Mouse (Mus musculus): ENCODE measurements around the gene Cfap20. TPM values are rescaled to one million over a fixed set of nuclear protein-coding genes. Genes with fewer than 3 reads are reported as not detected.

The Cfap20 gene
- 145 and 147 TPM in 2 replicates for polyA plus RNA-seq (2014; fragmentation: Nextera tagmentation; extraction: Ambion mirVana)

DNA sequence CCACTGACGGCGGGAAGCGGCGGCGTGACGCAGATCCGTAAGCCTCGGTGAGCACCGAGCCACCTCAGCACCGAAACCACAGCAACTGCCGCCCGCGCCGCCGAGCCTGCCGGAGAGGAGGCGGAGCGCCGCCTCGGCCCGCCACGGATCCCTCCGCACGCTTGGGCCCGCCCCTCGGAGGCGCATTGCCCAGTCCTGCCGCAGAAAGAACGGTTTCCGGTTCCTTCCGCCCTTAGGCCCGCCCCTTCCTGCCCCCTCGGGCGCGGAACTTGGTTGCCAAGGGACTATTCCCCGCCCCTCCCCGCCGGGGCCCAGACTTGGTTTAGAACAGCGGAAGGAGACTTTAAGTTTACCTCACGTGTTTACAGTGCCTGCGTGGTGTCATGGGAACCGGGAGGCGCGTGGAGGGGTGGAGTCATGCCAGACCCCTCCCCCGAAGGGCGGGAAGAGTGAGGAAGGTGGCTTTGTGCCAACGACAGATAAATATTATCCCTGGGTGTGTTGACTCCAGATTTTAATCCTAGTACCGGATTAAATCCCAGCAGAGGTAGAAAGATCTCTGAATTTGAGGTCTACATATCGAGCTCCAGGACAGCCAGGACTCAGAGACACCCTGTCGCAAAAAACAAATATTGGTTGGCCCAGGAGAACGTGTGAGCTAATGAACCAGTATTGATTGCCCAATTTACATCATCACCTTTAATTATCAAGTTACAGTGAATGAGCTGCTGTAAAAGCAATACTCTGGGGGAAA is at the start of gene Cfap20:
Gene Cfap20, minus strand, starts transcription at position 184 of the 754 bp plus-strand sequence.
- H3K9me3 ChIP-seq (ENCODE audit: control insufficient read depth, low read length): no peaks in the 10 kb centered on the region
- WGBS: 1% methylated on average over 47 of the region's 51 CpGs
- H3K27me3 ChIP-seq (ENCODE audit: control insufficient read depth, insufficient read depth, low read length): no peaks in the 10 kb centered on the region
- peaks cover 13% of the 10 kb centered on the region; the same call in 1 of the 2 replicates for H3K4me1 ChIP-seq (replicated peaks; ENCODE audit: control insufficient read depth, insufficient read depth, low read length)
- H3K36me3 ChIP-seq (ENCODE audit: control insufficient read depth, insufficient read depth, low read length): no peaks in the 10 kb centered on the region
- DNase-seq (ENCODE audit: low spot score): peak; percentile 100
- H3K4me2 ChIP-seq (ENCODE audit: low read depth, low read length, severe bottlenecking): peak within 1 kb of the TSS; percentile 87
- peak within 1 kb of the TSS; percentile 83 for H3K4me3 ChIP-seq (ENCODE audit: low read depth, low read length)
- H3K27ac ChIP-seq (ENCODE audit: low read depth, low read length): peak within 1 kb of the TSS; percentile 82
- peak within 1 kb of the TSS; percentile 85 for H3K9ac ChIP-seq (ENCODE audit: low read length)
- ATAC-seq (replicated peaks; ENCODE audit: low FRiP score): peak; percentile 97

DNA sequence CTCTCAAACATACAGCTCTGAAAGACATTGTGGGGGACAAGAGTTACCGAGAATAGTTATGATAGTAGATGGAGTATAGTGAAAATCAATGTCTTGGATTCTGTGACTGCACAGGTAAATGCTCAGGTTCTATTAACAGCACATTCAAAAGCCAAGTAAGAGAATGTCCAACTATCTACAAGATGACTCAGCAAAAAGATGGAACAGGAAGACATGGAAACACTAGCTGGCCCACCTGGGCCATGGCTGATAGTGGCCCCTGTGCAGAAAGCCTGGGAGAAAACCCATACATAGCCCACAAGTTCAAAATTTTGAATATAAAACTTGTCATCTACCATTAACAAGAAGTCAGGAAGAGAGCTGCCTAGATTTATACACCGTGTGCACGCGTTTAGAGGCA is 35.3 kb upstream of the Cfap20 start:
- Histone ChIP-seq H3K4me2 (ENCODE audit: low read depth, low read length, severe bottlenecking) (no peak overlapping the region), H3K36me3 (ENCODE audit: control insufficient read depth, insufficient read depth, low read length) (peaks cover 3% of the 10 kb centered on the region; the same call in 1 of the 2 replicates), H3K9ac (ENCODE audit: low read length) (no peak overlapping the region), H3K27ac (ENCODE audit: low read depth, low read length) (no peak overlapping the region), H3K4me1 (replicated peaks; ENCODE audit: control insufficient read depth, insufficient read depth, low read length) (no peaks in the 10 kb centered on the region), H3K9me3 (ENCODE audit: control insufficient read depth, low read length) (no peaks in the 10 kb centered on the region), H3K4me3 (ENCODE audit: low read depth, low read length) (no peak overlapping the region), H3K27me3 (ENCODE audit: control insufficient read depth, insufficient read depth, low read length) (no peaks in the 10 kb centered on the region)
- DNase-seq (ENCODE audit: low spot score) (no peak), ATAC-seq (replicated peaks; ENCODE audit: low FRiP score) (no peak)
- WGBS: 98% methylated on average over 4 of the region's 4 CpGs

DNA sequence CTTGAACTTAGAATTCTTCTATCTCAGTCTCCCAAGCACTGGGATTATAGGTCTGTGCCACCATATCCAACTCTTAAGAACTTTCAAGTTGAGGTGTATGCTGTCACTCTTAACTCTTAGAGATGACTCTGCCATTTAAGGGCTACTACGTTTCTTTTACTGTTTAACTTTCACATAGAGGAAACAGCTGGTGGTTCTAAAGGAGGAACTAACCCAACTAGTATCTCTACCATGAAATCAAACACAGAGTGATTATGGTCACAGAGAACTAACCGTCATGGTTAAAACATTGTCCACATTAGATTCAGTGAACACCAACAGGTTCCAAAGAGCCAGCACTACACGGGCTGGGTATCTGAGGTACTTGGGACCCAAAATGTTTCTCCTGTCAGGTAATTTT is 34.3 kb upstream of the Cfap20 start:
- ATAC-seq (replicated peaks; ENCODE audit: low FRiP score): no peak

DNA sequence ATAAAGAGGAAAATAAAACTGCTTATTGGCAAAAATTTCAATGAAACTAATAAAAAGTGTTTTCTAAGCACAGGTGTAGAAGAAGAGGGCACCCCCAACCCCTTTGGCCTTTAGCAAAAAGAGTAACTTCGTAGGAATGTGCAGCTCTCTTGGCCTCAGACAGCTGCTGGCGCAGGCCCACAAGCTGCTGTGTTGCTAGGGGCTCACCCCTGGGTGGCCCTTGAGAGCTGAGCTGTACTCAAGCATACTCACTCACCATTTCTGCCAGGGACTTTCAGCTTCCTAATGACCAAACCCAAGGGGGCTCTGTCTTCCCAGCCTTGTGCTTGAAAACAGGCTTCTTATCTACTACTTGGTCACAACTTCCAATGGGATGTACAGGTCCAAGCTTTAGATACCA is 31.9 kb upstream of the Cfap20 start:
- H3K27ac ChIP-seq (ENCODE audit: low read depth, low read length): no peak overlapping the region
- no peaks in the 10 kb centered on the region for H3K27me3 ChIP-seq (ENCODE audit: control insufficient read depth, insufficient read depth, low read length)
- no peak overlapping the region for H3K4me3 ChIP-seq (ENCODE audit: low read depth, low read length)
- peaks cover 3% of the 10 kb centered on the region; the same call in 1 of the 2 replicates for H3K36me3 ChIP-seq (ENCODE audit: control insufficient read depth, insufficient read depth, low read length)
- H3K9me3 ChIP-seq (ENCODE audit: control insufficient read depth, low read length): no peaks in the 10 kb centered on the region
- ATAC-seq (replicated peaks; ENCODE audit: low FRiP score) (no peak), DNase-seq (ENCODE audit: low spot score) (no peak)
- H3K4me2 ChIP-seq (ENCODE audit: low read depth, low read length, severe bottlenecking): no peak overlapping the region
- 88% methylated on average over 2 of the region's 2 CpGs for WGBS
- H3K9ac ChIP-seq (ENCODE audit: low read length): no peak overlapping the region
- H3K4me1 ChIP-seq (replicated peaks; ENCODE audit: control insufficient read depth, insufficient read depth, low read length): no peaks in the 10 kb centered on the region

More for the DNA sequence above, 34.3 kb upstream of the Cfap20 start:
- DNase-seq (ENCODE audit: low spot score): no peak
- 88% methylated on average over 3 of the region's 3 CpGs for WGBS
- no peak overlapping the region for H3K9ac ChIP-seq (ENCODE audit: low read length)
- no peak overlapping the region for H3K4me2 ChIP-seq (ENCODE audit: low read depth, low read length, severe bottlenecking)
- H3K4me1 ChIP-seq (replicated peaks; ENCODE audit: control insufficient read depth, insufficient read depth, low read length): no peaks in the 10 kb centered on the region
- H3K27me3 ChIP-seq (ENCODE audit: control insufficient read depth, insufficient read depth, low read length): no peaks in the 10 kb centered on the region
- no peak overlapping the region for H3K27ac ChIP-seq (ENCODE audit: low read depth, low read length)
- no peaks in the 10 kb centered on the region for H3K9me3 ChIP-seq (ENCODE audit: control insufficient read depth, low read length)
- peaks cover 3% of the 10 kb centered on the region; the same call in 1 of the 2 replicates for H3K36me3 ChIP-seq (ENCODE audit: control insufficient read depth, insufficient read depth, low read length)
- no peak overlapping the region for H3K4me3 ChIP-seq (ENCODE audit: low read depth, low read length)

DNA sequence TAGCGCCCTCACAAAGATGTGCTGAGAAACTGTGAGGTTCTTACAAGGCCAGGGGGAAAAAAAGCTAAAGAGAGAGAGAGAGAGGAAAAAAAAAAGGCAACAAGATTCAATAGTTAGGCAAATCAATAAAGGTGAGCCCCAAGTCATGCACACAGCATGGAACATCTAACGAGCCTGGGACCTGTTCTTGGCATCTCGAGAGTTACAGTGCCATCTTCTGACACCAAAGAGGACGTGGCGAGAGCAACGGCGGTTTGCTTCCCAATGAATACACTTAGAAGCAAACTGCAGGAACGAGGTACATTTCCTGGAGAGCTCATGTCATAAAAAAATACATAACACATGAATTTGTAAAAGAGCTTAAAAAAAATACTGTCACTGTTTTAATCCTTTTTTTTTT is 17.8 kb upstream of the Cfap20 start:
- H3K4me3 ChIP-seq (ENCODE audit: low read depth, low read length): no peak overlapping the region
- H3K27me3 ChIP-seq (ENCODE audit: control insufficient read depth, insufficient read depth, low read length): no peaks in the 10 kb centered on the region
- H3K4me1 ChIP-seq (replicated peaks; ENCODE audit: control insufficient read depth, insufficient read depth, low read length): no peaks in the 10 kb centered on the region
- no peak overlapping the region for H3K4me2 ChIP-seq (ENCODE audit: low read depth, low read length, severe bottlenecking)
- no peak for ATAC-seq (replicated peaks; ENCODE audit: low FRiP score)
- H3K9ac ChIP-seq (ENCODE audit: low read length): no peak overlapping the region
- no peak overlapping the region for H3K27ac ChIP-seq (ENCODE audit: low read depth, low read length)
- DNase-seq (ENCODE audit: low spot score): no peak
- 70% methylated on average over 8 of the region's 8 CpGs for WGBS
- no peaks in the 10 kb centered on the region for H3K9me3 ChIP-seq (ENCODE audit: control insufficient read depth, low read length)
- peaks cover 7% of the 10 kb centered on the region for H3K36me3 ChIP-seq (ENCODE audit: control insufficient read depth, insufficient read depth, low read length)

DNA sequence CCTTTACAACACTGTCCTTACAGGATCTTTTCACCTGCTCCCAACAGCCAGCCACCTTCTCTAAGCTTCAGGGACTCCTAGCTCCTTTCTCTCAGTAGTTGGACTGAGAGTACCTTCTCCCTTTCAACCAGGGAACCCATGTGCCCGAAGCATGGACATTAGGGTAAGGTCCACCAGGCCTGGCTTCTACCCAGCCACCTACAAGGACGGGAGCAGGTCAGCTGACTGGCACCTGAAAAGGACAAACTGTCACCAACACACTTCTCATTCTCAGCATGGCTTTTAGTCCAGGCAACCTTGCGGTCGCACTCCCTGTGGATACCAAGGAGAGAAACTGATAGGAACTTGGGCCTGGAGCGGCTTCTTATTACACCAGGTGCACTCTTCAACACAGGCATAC is 15.6 kb upstream of the Cfap20 start:
- no peak for DNase-seq (ENCODE audit: low spot score)
- Histone ChIP-seq H3K9ac (ENCODE audit: low read length) (no peak overlapping the region), H3K4me1 (replicated peaks; ENCODE audit: control insufficient read depth, insufficient read depth, low read length) (no peaks in the 10 kb centered on the region), H3K27me3 (ENCODE audit: control insufficient read depth, insufficient read depth, low read length) (no peaks in the 10 kb centered on the region), H3K4me3 (ENCODE audit: low read depth, low read length) (no peak overlapping the region), H3K4me2 (ENCODE audit: low read depth, low read length, severe bottlenecking) (no peak overlapping the region), H3K27ac (ENCODE audit: low read depth, low read length) (no peak overlapping the region), H3K36me3 (ENCODE audit: control insufficient read depth, insufficient read depth, low read length) (peaks cover 7% of the 10 kb centered on the region), H3K9me3 (ENCODE audit: control insufficient read depth, low read length) (no peaks in the 10 kb centered on the region)
- no peak for ATAC-seq (replicated peaks; ENCODE audit: low FRiP score)
- 96% methylated on average over 5 of the region's 5 CpGs for WGBS

DNA sequence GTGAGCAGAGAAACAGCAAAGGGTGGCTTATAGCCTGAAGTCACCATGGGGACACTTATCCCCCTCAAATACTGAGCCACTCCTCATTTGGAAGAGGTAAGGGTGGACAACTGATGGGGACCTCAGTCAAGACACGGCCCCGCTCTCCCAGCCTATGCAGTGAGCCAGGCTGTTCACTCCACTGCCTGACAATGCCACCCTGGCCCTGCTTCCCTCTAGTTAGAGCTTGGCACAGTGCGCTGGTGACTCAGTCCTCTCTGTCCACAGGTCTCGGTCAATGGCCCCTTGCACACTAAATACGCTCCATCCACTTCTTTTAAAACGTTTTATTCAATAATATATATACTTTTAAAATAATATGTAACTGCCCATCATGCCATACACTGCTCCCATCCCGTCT is 13.0 kb upstream of the Cfap20 start:
- DNase-seq (ENCODE audit: low spot score): no peak
- Histone ChIP-seq H3K9ac (ENCODE audit: low read length) (no peak overlapping the region), H3K4me2 (ENCODE audit: low read depth, low read length, severe bottlenecking) (no peak overlapping the region), H3K9me3 (ENCODE audit: control insufficient read depth, low read length) (no peaks in the 10 kb centered on the region), H3K36me3 (ENCODE audit: control insufficient read depth, insufficient read depth, low read length) (no peaks in the 10 kb centered on the region; the same call in 1 of the 2 replicates), H3K27ac (ENCODE audit: low read depth, low read length) (no peak overlapping the region), H3K27me3 (ENCODE audit: control insufficient read depth, insufficient read depth, low read length) (no peaks in the 10 kb centered on the region), H3K4me3 (ENCODE audit: low read depth, low read length) (no peak overlapping the region), H3K4me1 (replicated peaks; ENCODE audit: control insufficient read depth, insufficient read depth, low read length) (no peaks in the 10 kb centered on the region)
- WGBS: 91% methylated on average over 7 of the region's 7 CpGs
- no peak for ATAC-seq (replicated peaks; ENCODE audit: low FRiP score)

DNA sequence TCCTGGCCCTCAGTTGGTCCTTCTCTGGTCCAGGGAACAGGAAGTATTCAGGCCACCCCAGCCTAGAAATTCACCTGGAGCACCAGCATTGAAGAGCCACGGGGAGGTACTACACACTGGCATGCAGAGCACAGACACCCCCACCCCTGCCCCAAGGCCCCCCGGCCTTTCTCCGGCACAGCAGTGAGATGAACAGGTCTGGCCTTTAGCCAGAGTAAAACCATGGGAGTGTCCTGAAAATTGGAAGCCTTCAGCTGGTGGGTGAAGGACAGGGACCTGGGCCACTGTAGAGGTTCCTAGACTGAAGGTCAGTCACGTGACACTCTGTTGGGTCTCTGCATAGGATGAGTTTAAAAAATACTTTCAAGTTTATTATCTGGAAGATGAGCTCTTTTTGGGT is 10.4 kb upstream of the Cfap20 start:
- H3K4me1 ChIP-seq (replicated peaks; ENCODE audit: control insufficient read depth, insufficient read depth, low read length): no peaks in the 10 kb centered on the region
- DNase-seq (ENCODE audit: low spot score) (no peak), ATAC-seq (replicated peaks; ENCODE audit: low FRiP score) (no peak)
- no peak overlapping the region for H3K9ac ChIP-seq (ENCODE audit: low read length)
- WGBS: 91% methylated on average over 4 of the region's 4 CpGs
- no peak overlapping the region for H3K4me2 ChIP-seq (ENCODE audit: low read depth, low read length, severe bottlenecking)
- H3K27ac ChIP-seq (ENCODE audit: low read depth, low read length): no peak overlapping the region
- H3K4me3 ChIP-seq (ENCODE audit: low read depth, low read length): no peak overlapping the region
- no peaks in the 10 kb centered on the region for H3K27me3 ChIP-seq (ENCODE audit: control insufficient read depth, insufficient read depth, low read length)
- H3K9me3 ChIP-seq (ENCODE audit: control insufficient read depth, low read length): no peaks in the 10 kb centered on the region
- no peaks in the 10 kb centered on the region; the same call in 1 of the 2 replicates for H3K36me3 ChIP-seq (ENCODE audit: control insufficient read depth, insufficient read depth, low read length)

DNA sequence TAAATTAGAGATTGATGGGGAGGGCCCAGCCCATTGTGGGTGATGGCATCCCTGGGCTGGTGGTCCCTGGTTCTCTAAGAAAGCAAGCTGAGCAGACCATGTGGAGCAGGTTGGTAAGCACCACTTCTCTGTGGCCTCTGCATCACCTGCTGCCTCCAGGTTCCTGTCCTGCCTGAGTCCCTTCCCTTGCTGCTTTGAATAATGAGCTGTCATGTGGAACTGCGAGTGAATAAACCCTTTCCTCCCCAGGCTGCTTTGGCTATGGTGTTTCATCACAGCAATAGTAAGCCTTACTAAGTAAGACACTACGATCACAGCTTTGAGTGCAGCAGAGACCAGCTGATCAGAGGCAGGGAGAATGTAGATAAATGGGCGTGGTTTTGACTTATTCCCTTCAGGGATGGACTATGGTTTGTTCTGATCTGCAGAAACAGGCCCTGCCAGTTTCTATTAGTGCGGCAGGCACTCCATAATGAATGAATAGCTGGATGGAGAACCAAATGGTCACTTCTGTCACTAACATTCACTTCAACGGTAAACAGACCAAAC is 6.9 kb upstream of the Cfap20 start:
- no peaks in the 10 kb centered on the region for H3K4me1 ChIP-seq (replicated peaks; ENCODE audit: control insufficient read depth, insufficient read depth, low read length)
- H3K4me3 ChIP-seq (ENCODE audit: low read depth, low read length): no peak overlapping the region
- WGBS: 72% methylated on average over 5 of the region's 5 CpGs
- no peak overlapping the region for H3K27ac ChIP-seq (ENCODE audit: low read depth, low read length)
- no peaks in the 10 kb centered on the region for H3K9me3 ChIP-seq (ENCODE audit: control insufficient read depth, low read length)
- H3K4me2 ChIP-seq (ENCODE audit: low read depth, low read length, severe bottlenecking): no peak overlapping the region
- H3K36me3 ChIP-seq (ENCODE audit: control insufficient read depth, insufficient read depth, low read length): no peaks in the 10 kb centered on the region
- ATAC-seq (replicated peaks; ENCODE audit: low FRiP score) (no peak), DNase-seq (ENCODE audit: low spot score) (no peak)
- no peak overlapping the region for H3K9ac ChIP-seq (ENCODE audit: low read length)
- H3K27me3 ChIP-seq (ENCODE audit: control insufficient read depth, insufficient read depth, low read length): no peaks in the 10 kb centered on the region

All from forebrain, embryonic 11.5 days (tissue).